Mouse (Mus musculus) liver, embryonic 11.5 days (tissue): ENCODE results near the gene Zc3h7a. TPM values are rescaled to one million over a fixed set of nuclear protein-coding genes. Genes with fewer than 3 reads are reported as not detected.
A peak's percentile ranks its signal among the peaks of the same experiment; 100 is the strongest.

Experiments used
- ATAC-seq: fragments of 200-750 bp; cut with Nextera tagmentation; replicated peaks from 2 replicates; pipeline ENCODE4 v1.8.0; 2017; ENCODE audit warnings: moderate number of reproducible peaks, mild to moderate bottlenecking, moderate TSS enrichment, moderate library complexity; ENCODE audit not compliant: low FRiP score
- DNase-seq: peaks from one replicate; pipeline ENCODE4 v3.0.0-alpha.2; 2017; ENCODE audit warnings: low spot score
- H3K27ac ChIP-seq: fragments of 300-500 bp; sonication (generic); 2 replicates; pipeline ENCODE4 v1.5.1; 2014; ENCODE audit warnings: mild to moderate bottlenecking, low read depth, low read length, control low read depth
- H3K27me3 ChIP-seq: fragments of 300-500 bp; sonication (generic); replicated peaks from 2 replicates; pipeline ENCODE4 v1.6.1; 2014; ENCODE audit warnings: low read length, mixed read lengths; ENCODE audit not compliant: control insufficient read depth, insufficient read depth
- H3K36me3 ChIP-seq: fragments of 300-500 bp; sonication (generic); 2 replicates; pipeline ENCODE4 v1.6.1; 2014; ENCODE audit warnings: mild to moderate bottlenecking, low read length, moderate library complexity, mixed read lengths; ENCODE audit not compliant: control insufficient read depth, insufficient read depth
- H3K4me1 ChIP-seq: fragments of 300-500 bp; sonication (generic); replicated peaks from 2 replicates; pipeline ENCODE4 v1.6.1; 2014; ENCODE audit warnings: low read length, mixed read lengths; ENCODE audit not compliant: control insufficient read depth, insufficient read depth
- H3K4me2 ChIP-seq: fragments of 300-500 bp; sonication (generic); 2 replicates; pipeline ENCODE4 v1.6.1; 2014; ENCODE audit warnings: mild to moderate bottlenecking, control low read depth, moderate library complexity
- H3K4me3 ChIP-seq: fragments of 300-500 bp; sonication (generic); 2 replicates; pipeline ENCODE4 v1.5.1; 2014; ENCODE audit warnings: low read depth, low read length, control low read depth
- H3K9ac ChIP-seq: fragments of 300-500 bp; sonication (generic); 2 replicates; pipeline ENCODE4 v1.6.1; 2014; ENCODE audit warnings: low read depth, low read length, control low read depth
- H3K9me3 ChIP-seq: fragments of 300-500 bp; sonication (generic); 2 replicates; pipeline ENCODE4 v1.6.1; 2016; ENCODE audit warnings: low read length, inconsistent platforms, mixed read lengths; ENCODE audit not compliant: control insufficient read depth
- WGBS: fragments of 180-500 bp; shearing (Covaris S2); extraction: QIAGEN DNeasy Blood & Tissue Kit; methylation state at CpG from one replicate; pipeline ENCODE4 v1.1.7; 2014; 5-methylcytosine and 5-hydroxymethylcytosine counted together
- microRNA-seq: library from miRNA; unstranded; fragments of <30 nt; microRNA quantifications from one replicate; pipeline ENCODE4, GENCODE M21; 2017; ENCODE audit warnings: borderline number of aligned reads
- polyA plus RNA-seq: library from polyadenylated mRNA; unstranded; fragments of >200 nt; fragmentation: Nextera tagmentation; extraction: Ambion mirVana; gene quantifications from 2 replicates; pipeline ENCODE4 v1.2.1, GENCODE M21; 2014

The Zc3h7a gene
- polyA plus RNA-seq, 1 experiment from 2014 or later, result 92.2 TPM

GRCm38 (mm10) chr16:11092061-11092460 is 84.1 kb downstream of the Zc3h7a start:
- no peak for DNase-seq
- Histone ChIP-seq H3K4me1 (0 out of 2 replicates have a peak, but pooled peaks cover 5% of the 10 kb centered on the region), H3K27ac (no peak overlapping the region), H3K4me3 (no peak overlapping the region), H3K27me3 (no peaks in the 10 kb centered on the region), H3K36me3 (peaks cover 19% of the 10 kb centered on the region), H3K9ac (no peak overlapping the region), H3K9me3 (no peaks in the 10 kb centered on the region), H3K4me2 (no peak overlapping the region)
- 82% methylated on average over 4 of the region's 4 CpGs for WGBS
- no peak for ATAC-seq

GRCm38 (mm10) chr16:11090836-11091570 is 85.2 kb downstream of the Zc3h7a start:
- Histone ChIP-seq H3K27ac (no peak overlapping the region), H3K4me2 (no peak overlapping the region), H3K4me3 (no peak overlapping the region), H3K9me3 (no peaks in the 10 kb centered on the region), H3K9ac (no peak overlapping the region), H3K27me3 (no peaks in the 10 kb centered on the region), H3K4me1 (0 out of 2 replicates have a peak, but pooled peaks cover 5% of the 10 kb centered on the region), H3K36me3 (peaks cover 20% of the 10 kb centered on the region)
- ATAC-seq, result no peak
- DNase-seq, result no peak
- 86% methylated on average over 10 of the region's 10 CpGs for WGBS

- H3K4me3 ChIP-seq, result no peak overlapping the region
- H3K4me1 ChIP-seq, result no peaks in the 10 kb centered on the region
- DNase-seq (no peak), ATAC-seq (no peak)
- no peak overlapping the region for H3K27ac ChIP-seq
- no peak overlapping the region for H3K4me2 ChIP-seq
- H3K36me3 ChIP-seq, result peaks cover 32% of the 10 kb centered on the region
- WGBS, result 82% methylated on average over 5 of the region's 5 CpGs
- H3K9ac ChIP-seq, result no peak overlapping the region
- no peaks in the 10 kb centered on the region for H3K27me3 ChIP-seq
- H3K9me3 ChIP-seq, result no peaks in the 10 kb centered on the region
Measured at GRCm38 (mm10) chr16:11086856-11087588, 89.2 kb downstream of the Zc3h7a start.

Small RNAs within 50 kb of the gene (microRNA-seq; reads per million reads assigned to microRNA genes)
- gene Gm23935, result 1,516 reads per million, percentile 78 among the genes with 10 or more reads in this experiment

Other genes with a start within 250 kb of the Zc3h7a start
- 17.0 and 18.0 TPM in 2 replicates for gene Snn, start 115.4 kb downstream of the Zc3h7a start, polyA plus RNA-seq
- gene Litaf, start 110.2 kb downstream of the Zc3h7a start, polyA plus RNA-seq, result 53.6 and 56.0 TPM in 2 replicates
- 36.5 and 38.0 TPM in 2 replicates for gene Txndc11, start 41.7 kb downstream of the Zc3h7a start, polyA plus RNA-seq
- 313 and 345 TPM in 2 replicates for gene Rsl1d1, start 26.9 kb upstream of the Zc3h7a start, polyA plus RNA-seq
- gene Gspt1, start 77.9 kb upstream of the Zc3h7a start, polyA plus RNA-seq, result 126 and 129 TPM in 2 replicates
- gene Tnfrsf17, start 137.4 kb upstream of the Zc3h7a start, polyA plus RNA-seq, result not detected in 2 replicates
- gene Snx29, start 146.5 kb upstream of the Zc3h7a start, polyA plus RNA-seq, result 4.5 and 5.1 TPM in 2 replicates